Mouse (Mus musculus): ENCODE measurements around the gene Sarm1. TPM values are rescaled to one million over a fixed set of nuclear protein-coding genes. Genes with fewer than 3 reads are reported as not detected.
A peak's percentile ranks its signal among the peaks of the same experiment; 100 is the strongest.

The Sarm1 gene
- total RNA-seq, 2 experiments from 2014 or later = 51.0 to 53.2 TPM

GRCm38 (mm10) chr11:78465568-78466180 is 31.9 kb downstream of the Sarm1 start, which contains the start of gene Slc46a1:
Slc46a1 (plus strand) TSS chr11:78465697.
- DNase-seq (ENCODE audit: low spot score in 2 of 2) = peak; percentile 76 to 81

GRCm38 (mm10) chr11:78465116-78465515 is 32.4 kb downstream of the Sarm1 start:
- DNase-seq (ENCODE audit: low spot score in 2 of 2) = no peak

GRCm38 (mm10) chr11:78463286-78464036 is 34.1 kb downstream of the Sarm1 start:
- no peak for DNase-seq (ENCODE audit: low spot score in 2 of 2)

- DNase-seq (ENCODE audit: low spot score in 2 of 2) = no peak
Measured at GRCm38 (mm10) chr11:78462669-78463068, 34.9 kb downstream of the Sarm1 start.

- no peak for DNase-seq (ENCODE audit: low spot score in 2 of 2)
Measured at GRCm38 (mm10) chr11:78461894-78462293, 35.7 kb downstream of the Sarm1 start.

GRCm38 (mm10) chr11:78458740-78459139 is 38.8 kb downstream of the Sarm1 start:
- no peak for DNase-seq (ENCODE audit: low spot score in 2 of 2)

- peak in 1 of 2 experiments; percentile 21 for DNase-seq (ENCODE audit: low spot score in 2 of 2)
Measured at GRCm38 (mm10) chr11:78455308-78455707, 42.2 kb downstream of the Sarm1 start.

GRCm38 (mm10) chr11:78454276-78454675 is 43.3 kb downstream of the Sarm1 start:
- DNase-seq (ENCODE audit: low spot score in 2 of 2) = no peak

GRCm38 (mm10) chr11:78453675-78454074 is 43.9 kb downstream of the Sarm1 start:
- peak; percentile 47 to 71 for DNase-seq (ENCODE audit: low spot score in 2 of 2)

GRCm38 (mm10) chr11:78450337-78450736 is 47.2 kb downstream of the Sarm1 start:
- DNase-seq (ENCODE audit: low spot score in 2 of 2) = no peak

- DNase-seq (ENCODE audit: low spot score in 2 of 2) = no peak
Measured at GRCm38 (mm10) chr11:78448242-78448641, 49.3 kb downstream of the Sarm1 start.

- DNase-seq (ENCODE audit: low spot score in 2 of 2) = no peak
Measured at GRCm38 (mm10) chr11:78447168-78447567, 50.4 kb downstream of the Sarm1 start.

- DNase-seq (ENCODE audit: low spot score in 2 of 2) = no peak
Measured at GRCm38 (mm10) chr11:78443115-78443514, 54.4 kb downstream of the Sarm1 start.

GRCm38 (mm10) chr11:78438399-78438930 is 59.1 kb downstream of the Sarm1 start:
- DNase-seq (ENCODE audit: low spot score in 2 of 2) = no peak

GRCm38 (mm10) chr11:78437182-78437581 is 60.4 kb downstream of the Sarm1 start:
- DNase-seq (ENCODE audit: low spot score in 2 of 2) = no peak

GRCm38 (mm10) chr11:78435776-78436349 is 61.7 kb downstream of the Sarm1 start:
- DNase-seq (ENCODE audit: low spot score in 2 of 2) = no peak

- DNase-seq (ENCODE audit: low spot score in 2 of 2) = no peak
Measured at GRCm38 (mm10) chr11:78434052-78434451, 63.5 kb downstream of the Sarm1 start.

GRCm38 (mm10) chr11:78431176-78431575 is 66.4 kb downstream of the Sarm1 start:
- DNase-seq (ENCODE audit: low spot score in 2 of 2) = no peak

- no peak for DNase-seq (ENCODE audit: low spot score in 2 of 2)
Measured at GRCm38 (mm10) chr11:78430195-78430878, 67.2 kb downstream of the Sarm1 start.

GRCm38 (mm10) chr11:78428309-78428708 is 69.2 kb downstream of the Sarm1 start:
- DNase-seq (ENCODE audit: low spot score in 2 of 2) = no peak

GRCm38 (mm10) chr11:78427655-78428054 is 69.9 kb downstream of the Sarm1 start:
- no peak for DNase-seq (ENCODE audit: low spot score in 2 of 2)

Measured in layer of hippocampus, postnatal 14 days (tissue).